ENCODE assay signal across 7 mouse cellular contexts in the genomic region with DNA sequence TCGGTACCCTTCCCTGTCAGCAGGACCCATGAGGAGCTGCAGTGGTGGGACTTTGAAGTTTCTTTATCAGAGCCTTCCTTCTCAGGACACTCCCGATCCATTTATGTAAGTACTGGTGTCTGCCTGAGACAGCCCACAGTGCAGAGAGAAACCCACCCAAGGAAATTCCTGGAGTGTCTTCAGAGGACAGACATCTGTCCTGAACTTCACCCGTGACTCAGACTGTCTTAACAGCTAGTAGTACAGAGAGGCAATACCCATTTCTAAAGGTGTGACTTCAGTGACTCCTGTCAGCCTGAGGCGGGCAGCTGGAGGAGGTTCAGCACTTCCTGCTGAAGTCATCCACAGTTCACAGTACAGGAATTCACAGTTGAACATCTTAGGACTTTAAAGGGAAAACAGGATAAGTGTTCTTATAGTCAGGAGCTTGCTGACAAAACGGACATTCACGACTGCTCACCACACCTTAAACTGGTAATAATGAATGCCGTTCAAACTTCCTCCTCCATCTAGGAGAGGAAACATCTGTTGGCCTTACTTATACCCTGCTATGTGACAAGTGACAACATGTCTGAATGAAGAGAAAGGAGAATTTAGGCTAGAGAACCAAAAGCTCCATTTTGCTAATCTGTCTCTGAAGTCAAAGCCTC. TPM values are rescaled to one million over a fixed set of nuclear protein-coding genes. Genes with fewer than 3 reads are reported as not detected.
DNase-seq lines count a peak whose midpoint lies in the region; ATAC-seq and TF ChIP-seq lines count a peak whose summit lies in the region.

No protein-coding gene starts in this region.

- 24% methylated on average over 7 of the region's 7 CpGs for WGBS in kidney, embryonic 14.5 days
- 78% methylated on average over 7 of the region's 7 CpGs for WGBS in forebrain, embryonic 11.5 days

- H3K36me3 ChIP-seq in kidney, embryonic 14.5 days (ENCODE audit: control insufficient read depth, insufficient read depth, low read length): no peaks in the 10 kb centered on the region
- no peaks in the 10 kb centered on the region for H3K36me3 ChIP-seq in forebrain, embryonic 11.5 days (ENCODE audit: control insufficient read depth, insufficient read depth, low read length)

- H3K27me3 ChIP-seq in Patski: no peaks in the 10 kb centered on the region
- H3K27me3 ChIP-seq in kidney, embryonic 14.5 days (ENCODE audit: control insufficient read depth, insufficient read depth, low read length): no peaks in the 10 kb centered on the region
- H3K27me3 ChIP-seq in forebrain, embryonic 11.5 days (ENCODE audit: control insufficient read depth, insufficient read depth, low read length): no peaks in the 10 kb centered on the region

- H3K9ac ChIP-seq in kidney, embryonic 14.5 days (ENCODE audit: low read depth, low read length): no peak overlapping the region
- no peak overlapping the region for H3K9ac ChIP-seq in forebrain, embryonic 11.5 days (ENCODE audit: low read length)

- POLR2A ChIA-PET in Patski (lab: Charles Lee): no interaction called here

- in situ Hi-C loops in Patski (cut with MboI; ENCODE audit: low pct_unique_long_range_greater_than_20kb): no loop called here

- peak; percentile 57 for ATAC-seq in Patski
- ATAC-seq in granulocyte monocyte progenitor cell, adult 5-6 weeks (replicated peaks; ENCODE audit: poor library complexity, severe bottlenecking): peak; percentile 54
- no peak for ATAC-seq in kidney, embryonic 14.5 days (ENCODE audit: low FRiP score, low TSS enrichment)
- ATAC-seq in forebrain, embryonic 11.5 days (replicated peaks; ENCODE audit: low FRiP score): no peak

- H3K9me3 ChIP-seq in kidney, embryonic 14.5 days (ENCODE audit: control insufficient read depth, low read length): no peaks in the 10 kb centered on the region
- H3K9me3 ChIP-seq in forebrain, embryonic 11.5 days (ENCODE audit: control insufficient read depth, low read length): no peaks in the 10 kb centered on the region

- no peak overlapping the region for H3K4me2 ChIP-seq in kidney, embryonic 14.5 days (replicated peaks; ENCODE audit: low read depth, low read length)
- no peak overlapping the region for H3K4me2 ChIP-seq in forebrain, embryonic 11.5 days (ENCODE audit: low read depth, low read length, severe bottlenecking)

- H3K4me1 ChIP-seq in kidney, embryonic 14.5 days (ENCODE audit: control insufficient read depth, insufficient read depth, low read length): peaks cover 8% of the 10 kb centered on the region; the same call in 1 of the 2 replicates
- H3K4me1 ChIP-seq in forebrain, embryonic 11.5 days (replicated peaks; ENCODE audit: control insufficient read depth, insufficient read depth, low read length): no peaks in the 10 kb centered on the region

- intact Hi-C loops in left cerebral cortex, postnatal 25 days (cut with DNase I): no loop called here

- peak overlapping the region; percentile 5; the same call in 1 of the 2 replicates for H3K27ac ChIP-seq in kidney, embryonic 14.5 days (ENCODE audit: low read depth, low read length)
- no peak overlapping the region for H3K27ac ChIP-seq in forebrain, embryonic 11.5 days (ENCODE audit: low read depth, low read length)

- TF ChIP-seq CTCF in Patski (IDR thresholded peaks at IDR 0.05): no peak

- no peak for DNase-seq in Patski (ENCODE audit: low read depth, low spot score)
- DNase-seq in lung, postnatal 4 days: peak; percentile 32 to 44
- no peak for DNase-seq in forebrain, embryonic 11.5 days (ENCODE audit: low spot score)
- DNase-seq in c-Kit-positive CD71-positive TER-119-positive erythroid progenitor cells, embryonic 14.5 days (ENCODE audit: low spot score): no peak
- DNase-seq in left cerebral cortex, postnatal 25 days (ENCODE audit: low spot score in 2 of 2): no peak

- no peak overlapping the region for H3K4me3 ChIP-seq in kidney, embryonic 14.5 days (ENCODE audit: low read length)
- no peak overlapping the region for H3K4me3 ChIP-seq in forebrain, embryonic 11.5 days (ENCODE audit: low read depth, low read length)

- CTCF ChIA-PET in Patski (lab: Charles Lee): interaction anchor here (0.7 to 2.0 kb wide), 6 partner anchors 15 to 48 kb away, joined by 4 to 6 read pairs (median 5); a partner anchor contains a TSS

RNA-seq across cellular contexts. Expression of a gene that starts 35.5 kb away (rescaled TPM):
- polyA plus RNA-seq in Patski (2021): 28.5 TPM
- total RNA-seq in granulocyte monocyte progenitor cell, adult 5-6 weeks (2014; fragmentation: Nextera tagmentation): 50.6 and 50.9 TPM in 2 replicates
- 31.9 and 33.1 TPM in 2 replicates for total RNA-seq in granulocyte monocyte progenitor cell, adult 5-6 weeks (2017)
- polyA plus RNA-seq in kidney, embryonic 14.5 days (2014; fragmentation: Nextera tagmentation; extraction: Ambion mirVana): 29.4 and 35.7 TPM in 2 replicates
- polyA plus RNA-seq in forebrain, embryonic 11.5 days (2014; fragmentation: Nextera tagmentation; extraction: Ambion mirVana): 42.3 and 45.6 TPM in 2 replicates
- 10 to 100 TPM; 25.1 to 26.4 TPM for total RNA-seq in left cerebral cortex, postnatal 25 days (2021)

Comparison
In these comparisons a context has a peak if more than half of its experiments do, and no peak if none do; other contexts are left out.
1. ATAC-seq: peak in Patski (single experiment) and granulocyte monocyte progenitor cell, adult 5-6 weeks (single experiment); none in kidney, embryonic 14.5 days (single experiment) and forebrain, embryonic 11.5 days (single experiment).
2. DNase-seq: peak in lung, postnatal 4 days (2 of 2); none in Patski (single experiment), forebrain, embryonic 11.5 days (single experiment), c-Kit-positive CD71-positive TER-119-positive erythroid progenitor cells, embryonic 14.5 days (single experiment) and left cerebral cortex, postnatal 25 days (0 of 2).